Mouse (Mus musculus) right cerebral cortex, postnatal 36 days (tissue): ENCODE results near the gene Hmgb2.
"Not testable (repeated sequence)": the region's sequence is repeated elsewhere in the genome, so short reads cannot be mapped to it uniquely, and the experiment has no call there.

ENCODE experiments used
- DNase-seq, 2 experiments: peaks; one replicate each; pipeline ENCODE4 v3.0.0; 2022; ENCODE audit warnings: low spot score in 2 of 2, mixed read lengths in 1 of 2

Gene Hmgb2

DNA sequence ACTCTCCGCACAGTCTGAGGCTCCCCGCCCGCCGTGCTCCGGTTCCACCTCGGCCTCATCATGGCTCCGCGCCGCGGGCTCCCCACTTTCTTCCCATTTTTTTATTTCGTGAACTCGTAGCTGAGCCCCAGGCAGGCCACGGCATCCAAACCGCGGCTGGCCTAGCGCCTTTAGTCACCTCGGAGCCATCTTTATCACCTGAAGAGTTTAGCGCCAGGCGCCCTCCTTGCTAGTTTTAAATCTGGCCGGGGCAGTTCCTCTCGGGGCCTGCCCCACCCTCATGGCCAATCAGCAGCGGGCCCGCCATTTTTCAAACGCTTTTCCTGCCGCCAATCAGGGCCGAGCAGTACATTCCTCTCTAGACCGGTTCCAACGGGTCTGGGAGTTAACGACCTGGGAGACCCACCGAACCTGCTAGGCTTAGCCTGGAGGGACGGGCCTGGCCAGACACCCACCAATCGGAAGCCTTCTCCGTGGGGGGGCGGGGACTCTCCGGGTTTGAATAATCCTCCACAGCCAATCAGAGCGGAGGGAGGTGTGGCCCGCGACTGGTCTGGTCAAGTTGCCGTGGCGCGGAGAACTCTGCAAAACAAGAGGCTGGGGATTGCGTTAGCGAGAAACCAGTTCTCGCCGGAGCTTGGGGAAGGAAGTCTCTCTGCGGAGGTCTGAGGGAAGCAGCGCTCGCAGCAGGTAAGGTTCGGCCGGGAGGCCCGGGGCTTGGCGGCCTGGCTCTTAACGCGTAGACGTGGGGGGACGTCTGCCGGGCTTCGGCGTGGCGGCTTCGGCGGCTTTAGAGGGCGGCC lies at the start of gene Hmgb2:
Hmgb2 (plus strand) TSS at position 592 of the 803 bp plus-strand sequence.
- DNase-seq, result peak; percentile 99

DNA sequence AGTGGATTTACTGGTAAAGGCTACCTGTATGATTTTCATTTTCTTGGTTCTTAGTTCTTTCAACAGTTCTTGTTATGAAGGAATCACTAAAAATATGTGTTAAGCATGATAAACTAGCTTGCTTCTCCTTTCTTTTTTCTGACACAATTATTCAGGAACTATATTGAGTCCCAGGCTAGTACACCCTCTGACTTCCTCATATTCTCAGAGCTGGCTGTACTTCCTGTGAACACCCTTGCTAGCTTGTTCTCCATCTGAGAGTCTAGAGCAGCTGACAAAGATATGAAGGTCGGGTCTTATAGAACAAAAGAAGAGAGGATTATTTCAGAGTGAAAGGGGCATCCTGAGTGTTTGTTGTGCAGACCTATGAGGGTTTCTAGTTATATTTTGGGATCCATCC lies 48.9 kb upstream of the Hmgb2 start:
- no peak for DNase-seq

DNA sequence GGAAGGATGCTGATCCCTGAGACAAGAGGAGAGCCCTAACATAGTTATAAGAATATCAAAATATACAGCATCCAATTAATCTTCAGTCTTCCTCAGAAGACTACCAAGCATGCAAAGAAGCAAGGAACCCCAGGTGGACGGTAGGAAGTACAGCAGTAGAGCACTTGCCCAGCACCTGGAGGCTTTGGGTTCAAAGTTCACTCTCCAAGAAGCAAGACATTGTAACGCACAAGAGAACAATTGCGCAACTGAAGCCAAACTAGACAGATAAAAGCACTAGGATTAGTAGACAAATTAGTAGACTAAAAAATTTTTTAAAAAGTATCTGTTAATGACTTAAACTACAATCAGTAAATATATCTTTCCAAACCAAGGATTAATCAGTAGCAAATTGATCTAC lies 48.0 kb upstream of the Hmgb2 start:
- DNase-seq, result no peak

DNA sequence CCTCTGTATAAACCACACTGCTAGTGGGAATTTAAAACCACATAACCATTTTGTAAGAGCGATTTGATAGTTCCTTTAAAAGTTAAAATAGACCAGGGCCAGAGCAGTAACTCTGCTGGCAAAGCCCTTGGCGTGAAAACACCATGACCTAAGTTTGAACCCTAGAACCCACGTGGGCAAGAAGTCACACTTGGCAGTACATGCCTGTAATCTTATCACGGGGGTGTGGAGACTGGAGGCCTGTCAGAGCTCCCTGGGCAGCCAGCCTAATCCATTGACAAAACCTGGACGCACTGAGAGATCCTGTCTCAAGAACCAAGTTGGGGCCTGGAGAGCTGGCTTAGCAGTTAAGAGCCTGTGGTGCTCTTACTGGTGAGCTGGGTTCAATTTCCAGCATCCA lies 43.1 kb upstream of the Hmgb2 start:
- no peak for DNase-seq

- DNase-seq, result no peak
Measured at GRCm38 (mm10) chr8:57470863-57471262, 40.8 kb upstream of the Hmgb2 start.

- no peak for DNase-seq
Measured at GRCm38 (mm10) chr8:57473751-57474150, 38.0 kb upstream of the Hmgb2 start.

GRCm38 (mm10) chr8:57478406-57478805 lies 33.3 kb upstream of the Hmgb2 start:
- DNase-seq, result no peak

DNA sequence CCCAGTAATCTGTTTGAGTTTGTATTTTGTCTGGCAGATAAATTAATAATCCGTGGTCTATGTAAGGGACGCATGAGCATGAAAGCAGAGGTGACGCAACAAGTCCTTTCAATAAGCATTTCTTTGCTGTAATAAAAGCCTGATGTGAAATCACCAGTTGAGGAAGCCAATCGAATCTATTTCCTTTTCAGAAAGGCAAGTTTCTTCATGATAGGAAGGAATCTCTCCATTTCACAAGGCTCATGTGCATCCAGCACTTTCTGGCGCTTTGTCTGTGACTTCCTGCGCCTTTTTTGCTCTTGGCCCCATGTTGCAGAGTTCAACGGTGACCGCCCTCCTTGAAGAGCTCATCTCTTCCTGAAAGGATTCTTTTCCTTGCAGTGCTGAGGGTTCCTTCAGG lies 32.0 kb upstream of the Hmgb2 start:
- DNase-seq, result no peak

DNA sequence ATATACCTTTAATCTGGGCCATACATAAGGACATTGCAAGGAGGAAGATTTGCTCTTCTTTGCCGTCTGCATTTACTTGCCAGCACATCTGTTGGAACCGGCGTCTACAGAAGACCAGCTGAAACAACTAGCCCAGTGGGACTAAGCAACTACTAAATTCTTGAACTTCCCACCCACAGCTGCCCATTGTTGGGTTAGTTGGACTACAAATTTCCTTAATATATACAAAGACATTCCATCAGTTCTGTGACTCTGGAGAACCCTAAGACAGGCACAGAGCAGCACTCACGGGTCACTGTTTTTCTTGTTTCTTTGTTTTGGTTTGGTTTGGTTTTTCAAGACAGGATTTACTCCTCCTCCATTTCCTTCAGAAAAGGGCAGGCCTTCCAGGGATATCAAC lies 31.1 kb upstream of the Hmgb2 start:
- DNase-seq, result no peak

- DNase-seq, result peak; percentile 21 to 33
Measured at GRCm38 (mm10) chr8:57486491-57487440, 24.9 kb upstream of the Hmgb2 start.

GRCm38 (mm10) chr8:57487441-57488155 lies 24.1 kb upstream of the Hmgb2 start, which contains the start of gene Sap30:
Sap30 (minus strand) TSS chr8:57487860.
- peak; percentile 96 to 97 for DNase-seq

DNA sequence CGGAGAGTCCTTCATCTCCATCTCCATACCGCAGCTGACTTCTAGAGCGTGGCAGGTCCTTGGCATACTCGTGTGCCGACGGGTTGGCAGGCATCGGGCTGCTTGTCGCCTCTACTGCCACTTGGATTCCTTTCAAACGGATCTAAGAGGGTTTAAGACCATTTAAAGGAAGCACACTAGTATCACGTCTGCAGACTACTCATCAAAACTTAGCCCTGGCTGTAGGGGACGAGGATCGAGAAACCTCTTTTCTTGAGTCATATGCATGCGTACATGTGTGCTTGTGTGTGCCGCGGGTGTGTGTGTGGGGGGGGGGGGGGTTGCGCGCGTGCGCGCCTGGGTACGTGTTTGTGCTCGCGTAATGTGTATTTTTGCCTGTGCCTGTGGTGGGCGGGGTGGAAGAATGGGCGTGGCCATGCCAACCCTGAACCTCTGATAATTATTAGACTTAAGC lies 23.4 kb upstream of the Hmgb2 start:
- peak; percentile 10 to 12 for DNase-seq

GRCm38 (mm10) chr8:57489366-57489765 lies 22.3 kb upstream of the Hmgb2 start:
- no peak for DNase-seq

DNA sequence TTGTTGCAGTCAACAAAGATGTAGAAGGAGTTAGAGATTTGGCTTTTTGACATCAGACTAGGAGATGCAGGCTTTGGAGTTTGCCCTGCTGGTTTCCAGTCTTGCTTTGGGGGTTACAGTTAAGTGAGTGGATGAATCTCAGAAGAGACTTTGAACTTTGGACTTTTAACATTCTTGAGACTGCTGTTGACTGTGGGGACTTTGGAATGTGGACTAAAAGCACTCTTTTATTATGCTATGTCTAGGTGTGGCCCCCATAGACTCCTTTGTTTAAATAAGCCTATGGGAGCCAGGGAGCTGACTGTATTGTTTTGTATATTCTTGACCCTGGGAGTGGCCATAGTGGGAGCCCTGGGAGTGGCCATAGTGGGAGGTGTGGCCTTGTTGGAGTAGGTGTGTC lies 21.8 kb upstream of the Hmgb2 start:
- no peak for DNase-seq

DNA sequence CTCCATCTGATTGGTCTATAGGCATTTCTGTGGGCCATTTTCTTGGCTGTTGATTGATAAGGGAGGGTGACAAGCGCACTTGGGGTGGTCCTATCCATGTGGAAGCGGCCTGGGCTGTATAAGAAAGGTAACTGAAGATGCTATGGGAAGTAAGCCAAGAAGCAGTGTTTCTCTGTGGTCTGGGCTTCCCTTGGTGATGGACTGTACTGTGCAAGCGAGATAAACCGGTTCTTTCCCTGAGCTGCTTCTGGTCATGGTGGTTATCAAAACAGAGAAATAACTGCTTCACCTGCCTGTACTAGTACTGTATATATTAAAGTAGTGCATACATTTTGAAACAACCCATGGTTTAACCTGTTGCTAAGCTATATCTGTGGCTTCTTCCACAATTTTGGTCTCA lies 19.8 kb upstream of the Hmgb2 start:
- no peak for DNase-seq

DNA sequence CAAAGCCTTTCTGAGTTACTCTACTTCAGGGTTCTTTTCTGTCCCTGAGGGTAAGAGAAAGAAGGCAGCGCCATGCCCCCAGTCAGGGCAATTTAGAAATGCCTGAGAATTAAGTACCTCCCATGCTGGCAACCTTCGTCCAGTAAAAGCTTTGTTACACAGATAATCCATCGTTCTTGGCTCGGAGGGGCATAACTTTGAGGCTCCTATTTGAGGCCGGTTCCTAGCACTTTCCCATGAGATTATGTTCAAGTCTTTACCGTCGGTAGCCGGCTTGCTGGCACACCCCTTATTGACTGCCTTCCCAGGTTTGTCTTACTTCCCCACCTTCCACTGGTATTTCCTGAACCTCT lies 13.2 kb upstream of the Hmgb2 start:
- DNase-seq, result no peak

GRCm38 (mm10) chr8:57498847-57499511 lies 12.7 kb upstream of the Hmgb2 start:
- no peak for DNase-seq

GRCm38 (mm10) chr8:57503641-57504040 lies 8.1 kb upstream of the Hmgb2 start:
- DNase-seq, result peak in 1 of 2 experiments; percentile 34

DNA sequence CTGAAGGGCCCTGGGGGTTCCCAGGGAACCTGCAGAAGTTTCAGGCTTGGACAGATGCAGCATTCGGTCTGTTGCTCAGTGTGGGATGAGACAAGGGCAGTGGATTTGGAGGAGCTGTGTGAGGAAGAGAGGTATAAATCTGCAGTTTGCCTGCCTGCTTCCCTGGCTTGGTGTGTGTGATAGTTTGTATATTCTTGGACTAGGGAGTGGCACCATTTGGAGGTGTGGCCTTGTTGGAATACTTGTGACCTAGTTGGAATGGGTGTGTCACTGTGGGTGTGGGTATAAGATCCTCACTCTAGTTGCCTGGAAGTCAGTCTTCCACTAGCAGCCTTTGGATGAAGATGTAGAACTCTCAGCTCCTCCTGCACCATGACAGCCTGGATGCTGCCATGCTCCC lies 6.2 kb upstream of the Hmgb2 start:
- not testable (repeated sequence) for DNase-seq

- no peak for DNase-seq
Measured at GRCm38 (mm10) chr8:57507556-57508063, 4.1 kb upstream of the Hmgb2 start.

DNA sequence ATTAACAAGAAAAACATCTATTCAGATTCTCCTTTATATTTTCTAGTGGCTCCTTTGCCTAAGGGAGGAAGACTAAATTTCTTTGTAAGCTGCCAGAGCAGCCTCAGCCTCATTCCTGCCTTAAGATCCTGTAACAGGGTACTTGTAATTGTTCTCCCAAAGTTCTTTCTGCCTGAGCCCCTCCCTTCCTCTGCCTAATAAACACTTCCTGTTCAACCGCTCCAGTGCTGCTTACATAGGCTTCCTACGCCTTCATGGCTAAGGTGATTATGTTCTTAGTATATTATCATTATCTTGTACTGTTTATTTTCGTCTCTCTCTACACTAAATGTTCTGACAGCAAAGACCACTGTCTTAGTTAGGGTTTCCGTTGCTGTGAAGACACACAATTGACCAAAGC lies 3.0 kb upstream of the Hmgb2 start:
- no peak for DNase-seq
